8 mouse cellular contexts compared by ENCODE assay signal in the genomic region with DNA sequence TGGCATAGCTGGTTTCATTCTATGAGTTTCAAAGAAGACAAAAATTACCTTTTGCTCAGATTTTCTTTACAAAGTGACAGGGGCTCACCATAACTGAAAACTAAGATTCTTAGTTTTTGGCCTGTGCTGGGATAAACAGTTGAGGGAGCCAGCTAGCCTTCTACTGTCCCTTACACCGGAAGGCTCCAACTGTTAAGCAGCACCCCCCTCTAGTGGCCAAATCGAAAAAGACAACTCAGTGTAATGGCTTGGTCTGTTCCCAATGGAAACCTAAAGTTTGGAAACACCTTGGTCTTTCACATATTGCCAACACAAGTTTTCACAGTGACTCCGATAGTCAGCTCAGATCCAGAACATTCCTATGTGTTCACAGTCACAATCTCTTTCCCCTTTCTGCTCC.
A peak's percentile ranks its signal among the peaks of the same experiment; 100 is the strongest.
DNase-seq lines count a peak whose midpoint lies in the region; ATAC-seq and TF ChIP-seq lines count a peak whose summit lies in the region.

No protein-coding gene starts in this region.

- H3K9me3 ChIP-seq in limb, embryonic 10.5 days (replicated peaks) = no peaks in the 10 kb centered on the region
- no peaks in the 10 kb centered on the region for H3K9me3 ChIP-seq in midbrain, postnatal 0 days (ENCODE audit: low read length)

- H3K4me2 ChIP-seq in midbrain, postnatal 0 days (ENCODE audit: low read depth, low read length, poor library complexity, severe bottlenecking) = no peak overlapping the region

- no peaks in the 10 kb centered on the region for H3K4me1 ChIP-seq in kidney, adult 2 months (ENCODE audit: control insufficient read depth, insufficient read depth, low read length)
- no peaks in the 10 kb centered on the region for H3K4me1 ChIP-seq in limb, embryonic 10.5 days
- no peaks in the 10 kb centered on the region for H3K4me1 ChIP-seq in midbrain, postnatal 0 days (ENCODE audit: insufficient read depth, low read length)

- H3K36me3 ChIP-seq in kidney, adult 2 months (ENCODE audit: control insufficient read depth, insufficient read depth, low read length) = no peaks in the 10 kb centered on the region
- no peaks in the 10 kb centered on the region for H3K36me3 ChIP-seq in limb, embryonic 10.5 days
- H3K36me3 ChIP-seq in midbrain, postnatal 0 days (ENCODE audit: insufficient read depth, low read length) = no peaks in the 10 kb centered on the region

- H3K4me3 ChIP-seq in kidney, adult 2 months (ENCODE audit: insufficient read depth, low read depth, low read length) = no peak overlapping the region
- no peak overlapping the region for H3K4me3 ChIP-seq in limb, embryonic 10.5 days
- H3K4me3 ChIP-seq in midbrain, postnatal 0 days (ENCODE audit: low read depth, low read length) = no peak overlapping the region

- intact Hi-C loops in gastrocnemius, postnatal 36 days (cut with DNase I) = loop anchor here (5.0 kb wide), 1 partner anchor 515 kb away; no protein-coding TSS in a partner anchor

- no peaks in the 10 kb centered on the region for H3K27me3 ChIP-seq in kidney, adult 2 months (replicated peaks; ENCODE audit: control insufficient read depth, insufficient read depth, low read length)
- H3K27me3 ChIP-seq in limb, embryonic 10.5 days (ENCODE audit: low read depth, poor library complexity, severe bottlenecking) = no peaks in the 10 kb centered on the region
- H3K27me3 ChIP-seq in midbrain, postnatal 0 days (ENCODE audit: insufficient read depth, low read length) = no peaks in the 10 kb centered on the region

- peak; percentile 73 for DNase-seq in 416B (ENCODE audit: low read depth)
- DNase-seq in adrenal gland, adult 8-10 months = peak; percentile 35
- peak; percentile 86 for DNase-seq in embryo, embryonic 11 days
- DNase-seq in gastrocnemius, postnatal 36 days = peak; percentile 35 to 68
- peak; percentile 80 for DNase-seq in kidney, adult 2 months
- DNase-seq in limb, embryonic 10.5 days (ENCODE audit: low spot score) = peak; percentile 91
- peak; percentile 89 for DNase-seq in midbrain, postnatal 0 days (ENCODE audit: low spot score)
- DNase-seq in spleen, postnatal 10 days (ENCODE audit: low spot score in 2 of 2) = peak; percentile 58 to 83

- 6% methylated on average over 3 of the region's 3 CpGs for WGBS in kidney, adult 2 months
- WGBS in limb, embryonic 10.5 days = 13% methylated on average over 3 of the region's 3 CpGs
- WGBS in midbrain, postnatal 0 days = 11% methylated on average over 3 of the region's 3 CpGs

- no peak overlapping the region for H3K9ac ChIP-seq in midbrain, postnatal 0 days (replicated peaks; ENCODE audit: low read length, poor library complexity, severe bottlenecking)

- peak; percentile 92 for TF ChIP-seq CTCF in kidney, adult 2 months (conservative IDR thresholded peaks at IDR 0.05; ENCODE audit: insufficient read depth, insufficient read length, low read depth, low read length)
- peak; percentile 97 for TF ChIP-seq CTCF in midbrain, postnatal 0 days (IDR thresholded peaks at IDR 0.05)

- peak; percentile 88 for ATAC-seq in midbrain, postnatal 0 days (ENCODE audit: low FRiP score)

- no peak for TF ChIP-seq POLR2A in kidney, adult 2 months (IDR thresholded peaks at IDR 0.05; ENCODE audit: low read depth, low read length)

- no peak overlapping the region for H3K27ac ChIP-seq in kidney, adult 2 months (ENCODE audit: insufficient read depth, low read depth, low read length)
- no peak overlapping the region for H3K27ac ChIP-seq in limb, embryonic 10.5 days
- no peak overlapping the region for H3K27ac ChIP-seq in midbrain, postnatal 0 days (ENCODE audit: low read depth, low read length)

Comparison
In these comparisons a context has a peak if more than half of its experiments do, and no peak if none do; other contexts are left out.
1. DNase-seq: peak in every context shown above with its lines; median percentile 91 in limb, embryonic 10.5 days; 89 in midbrain, postnatal 0 days; 86 in embryo, embryonic 11 days; 80 in kidney, adult 2 months; 73 in 416B; 70 in spleen, postnatal 10 days; 52 in gastrocnemius, postnatal 36 days; 35 in adrenal gland, adult 8-10 months.